Mouse (Mus musculus) testis, adult 2 months (tissue): Measurements from ENCODE around the gene Dgkd.

ENCODE experiments used
- CTCF ChIP-seq: fragments of 200-500 bp; IDR thresholded peaks from 2 replicates; pipeline ENCODE4 v1.5.1; 2012; ENCODE audit warnings: low read depth, mild to moderate bottlenecking, inconsistent platforms, low read length, moderate library complexity; ENCODE audit not compliant: control insufficient read depth, insufficient read depth, insufficient replicate concordance
- POLR2A ChIP-seq: fragments of 200-500 bp; IDR thresholded peaks from 2 replicates; pipeline ENCODE4 v1.6.1; 2012; ENCODE audit warnings: low read depth, mild to moderate bottlenecking, inconsistent platforms, low read length, moderate library complexity; ENCODE audit not compliant: control insufficient read depth

GRCm38 (mm10) chr1:87922666-87923065, 69.6 kb downstream of the Dgkd start:
- TF ChIP-seq CTCF (no peak), POLR2A (no peak)
